24 mouse cellular contexts compared by ENCODE assay signal in genomic region chr8:12651246-12651645, GRCm38 (mm10). TPM values are rescaled to one million over a fixed set of nuclear protein-coding genes. Genes with fewer than 3 reads are reported as not detected.
DNase-seq lines count a peak whose midpoint lies in the region; ATAC-seq and TF ChIP-seq lines count a peak whose summit lies in the region.
"Had no signal": no experiment of that assay in that cellular context is flagged by ENCODE, and none has a peak within 500 bp of the region (broad histone marks: within the 10 kb centered on the region; RNA-seq: fewer than 3 reads in every experiment).

No protein-coding gene starts in this region.

- H3K9ac ChIP-seq in hindbrain, postnatal 0 days (replicated peaks; ENCODE audit: low read length): no peak overlapping the region
- no peak overlapping the region for H3K9ac ChIP-seq in hindbrain, embryonic 12.5 days
- no peak overlapping the region for H3K9ac ChIP-seq in lung, embryonic 14.5 days
- H3K9ac ChIP-seq: embryonic facial prominence, embryonic 12.5 days; heart, embryonic 12.5 days; hindbrain, embryonic 14.5 days; limb, embryonic 15.5 days; neural tube, embryonic 13.5 days had no signal

- no peak for DNase-seq in hindbrain, postnatal 0 days (ENCODE audit: low spot score)
- DNase-seq in left cerebral cortex, adult 2 months (ENCODE audit: extremely low spot score in 1 of 2, low spot score in 2 of 2): no peak
- DNase-seq in left cerebral cortex, postnatal 10 days (ENCODE audit: extremely low spot score in 1 of 2, low spot score in 2 of 2): no peak
- DNase-seq in lung, embryonic 14.5 days: no peak
- no peak for DNase-seq in lung, adult 18-20 months
- DNase-seq: adrenal gland, adult 8-10 months; cerebellum, adult 18-20 months; cerebellum, postnatal 14 days; layer of hippocampus, postnatal 36 days; lung, postnatal 10 days; midbrain, embryonic 14.5 days; retina, postnatal 1 day; right cerebral cortex, postnatal 25 days; spleen, adult 18-20 months had no signal

- H3K4me2 ChIP-seq in hindbrain, postnatal 0 days (ENCODE audit: low read depth, low read length): no peak overlapping the region
- no peak overlapping the region for H3K4me2 ChIP-seq in hindbrain, embryonic 12.5 days (replicated peaks)
- H3K4me2 ChIP-seq in lung, embryonic 14.5 days: no peak overlapping the region
- H3K4me2 ChIP-seq: embryonic facial prominence, embryonic 12.5 days; heart, embryonic 12.5 days; hindbrain, embryonic 14.5 days; limb, embryonic 15.5 days; neural tube, embryonic 13.5 days had no signal

- intact Hi-C loops in left cerebral cortex, adult 2 months (cut with DNase I): no loop called here
- intact Hi-C loops in left cerebral cortex, postnatal 10 days (cut with DNase I): no loop called here

- H3K4me1 ChIP-seq in hindbrain, postnatal 0 days (ENCODE audit: insufficient read depth, low read length): no peaks in the 10 kb centered on the region
- H3K4me1 ChIP-seq in hindbrain, embryonic 12.5 days: no peaks in the 10 kb centered on the region
- no peaks in the 10 kb centered on the region for H3K4me1 ChIP-seq in lung, embryonic 14.5 days (ENCODE audit: insufficient read depth)
- H3K4me1 ChIP-seq: embryonic facial prominence, embryonic 12.5 days; limb, embryonic 15.5 days; megakaryocyte, embryonic 14.5 days; neural tube, embryonic 13.5 days had no signal

- TF ChIP-seq CTCF in hindbrain, postnatal 0 days (IDR thresholded peaks at IDR 0.05; ENCODE audit: low read depth): peak; percentile 40
- peak; percentile 12 for TF ChIP-seq CTCF in left cerebral cortex, adult 2 months (IDR thresholded peaks at IDR 0.05)
- TF ChIP-seq CTCF in lung, embryonic 14.5 days (IDR thresholded peaks at IDR 0.05; ENCODE audit: low read depth): peak; percentile 34; the same call in 1 of the 2 replicates

- no peak overlapping the region for H3K4me3 ChIP-seq in hindbrain, postnatal 0 days (ENCODE audit: low read length)
- H3K4me3 ChIP-seq in hindbrain, embryonic 12.5 days: no peak overlapping the region
- no peak overlapping the region for H3K4me3 ChIP-seq in left cerebral cortex, adult 2 months
- H3K4me3 ChIP-seq in lung, embryonic 14.5 days (ENCODE audit: low read depth, low read length): no peak overlapping the region
- H3K4me3 ChIP-seq: embryonic facial prominence, embryonic 12.5 days; heart, embryonic 12.5 days; limb, embryonic 15.5 days; megakaryocyte, embryonic 14.5 days; myocyte; neural tube, embryonic 13.5 days had no signal

- H3K27me3 ChIP-seq in hindbrain, postnatal 0 days (ENCODE audit: insufficient read depth, low read length): no peaks in the 10 kb centered on the region
- H3K27me3 ChIP-seq in hindbrain, embryonic 12.5 days: no peaks in the 10 kb centered on the region
- H3K27me3 ChIP-seq in lung, embryonic 14.5 days (ENCODE audit: insufficient read depth, low read length): no peaks in the 10 kb centered on the region
- H3K27me3 ChIP-seq: embryonic facial prominence, embryonic 12.5 days; heart, embryonic 12.5 days; limb, embryonic 15.5 days; megakaryocyte, embryonic 14.5 days; neural tube, embryonic 13.5 days had no signal

- H3K36me3 ChIP-seq in hindbrain, postnatal 0 days (ENCODE audit: insufficient read depth, low read length): peaks cover 65% of the 10 kb centered on the region
- peaks cover 83% of the 10 kb centered on the region for H3K36me3 ChIP-seq in hindbrain, embryonic 12.5 days
- H3K36me3 ChIP-seq in lung, embryonic 14.5 days (ENCODE audit: insufficient read depth): peaks cover 94% of the 10 kb centered on the region

- H3K9me3 ChIP-seq in hindbrain, postnatal 0 days (ENCODE audit: low read length): no peaks in the 10 kb centered on the region
- H3K9me3 ChIP-seq in hindbrain, embryonic 12.5 days (replicated peaks): no peaks in the 10 kb centered on the region
- no peaks in the 10 kb centered on the region for H3K9me3 ChIP-seq in lung, embryonic 14.5 days (ENCODE audit: low read depth, low read length)
- H3K9me3 ChIP-seq: embryonic facial prominence, embryonic 12.5 days; heart, embryonic 12.5 days; limb, embryonic 15.5 days; megakaryocyte, embryonic 14.5 days; neural tube, embryonic 13.5 days had no signal

- no peak for ATAC-seq in hindbrain, postnatal 0 days
- no peak for ATAC-seq in hindbrain, embryonic 12.5 days (ENCODE audit: low FRiP score)
- ATAC-seq in lung, embryonic 14.5 days (ENCODE audit: insufficient read depth): no peak
- ATAC-seq in CD4-positive, CD25-positive, alpha-beta regulatory T cell, adult 4 months: no peak
- ATAC-seq: activated CD4-positive, CD25-positive, alpha-beta regulatory T cell, adult 4 months had no signal

- 93% methylated on average over 4 of the region's 4 CpGs for WGBS in hindbrain, postnatal 0 days
- WGBS in hindbrain, embryonic 12.5 days: 84% methylated on average over 4 of the region's 4 CpGs
- WGBS in lung, embryonic 14.5 days: 75% methylated on average over 4 of the region's 4 CpGs

- no peak overlapping the region for H3K27ac ChIP-seq in hindbrain, postnatal 0 days
- no peak overlapping the region for H3K27ac ChIP-seq in hindbrain, embryonic 12.5 days
- H3K27ac ChIP-seq in left cerebral cortex, adult 2 months: no peak overlapping the region
- H3K27ac ChIP-seq in lung, embryonic 14.5 days (ENCODE audit: low read depth): no peak overlapping the region
- H3K27ac ChIP-seq: embryonic facial prominence, embryonic 12.5 days; hindbrain, embryonic 14.5 days; limb, embryonic 15.5 days; neural tube, embryonic 13.5 days had no signal

RNA-seq across cellular contexts. Expression of gene Tubgcp3, which starts 20.8 kb away (rescaled TPM):
- total RNA-seq in hindbrain, postnatal 0 days (2014; rRNA removed): 40.0 and 99.7 TPM in 2 replicates
- 24.9 and 26.4 TPM in 2 replicates for polyA plus RNA-seq in hindbrain, postnatal 0 days (2015; fragmentation: Nextera tagmentation; extraction: Ambion mirVana)
- polyA plus RNA-seq in hindbrain, embryonic 12.5 days (2016; fragmentation: Nextera tagmentation; extraction: Ambion mirVana): 49.1 and 52.8 TPM in 2 replicates
- 10 to 100 TPM; 35.3 to 36.1 TPM for total RNA-seq in left cerebral cortex, adult 2 months (2021)
- 10 to 100 TPM; 32.3 to 32.7 TPM for total RNA-seq in left cerebral cortex, postnatal 10 days (2021)
- 57.2 and 59.3 TPM in 2 replicates for polyA plus RNA-seq in lung, embryonic 14.5 days (2014; fragmentation: Nextera tagmentation; extraction: Ambion mirVana)
- 10 to 100 TPM; 43.9 to 71.5 TPM for polyA plus RNA-seq in CD4-positive, CD25-positive, alpha-beta regulatory T cell, adult 4 months (2017; shearing (Covaris generic))
